Mouse (Mus musculus) gastrocnemius, adult 18-20 months (tissue): Measurements from ENCODE around the gene 4930507D05Rik. TPM values are rescaled to one million over a fixed set of nuclear protein-coding genes. Genes with fewer than 3 reads are reported as not detected.
"Not testable (repeated sequence)": the region's sequence is repeated elsewhere in the genome, so short reads cannot be mapped to it uniquely, and the experiment has no call there.

ENCODE experiments used
- DNase-seq: peaks from one replicate; pipeline ENCODE4 v3.0.0; 2021; ENCODE audit warnings: low spot score
- long read RNA-seq, 2 experiments: library from polyadenylated mRNA; stranded (forward); transcript quantifications; one replicate each; pipeline ENCODE4 v2.0.0; 2021
- total RNA-seq, 2 experiments: library from RNA; stranded (reverse); gene quantifications; 2 replicates each; pipeline ENCODE4 v1.2.3; 2021

The 4930507D05Rik gene
- total RNA-seq = not detected
- long read RNA-seq, experiment 1 = 0 reads
- long read RNA-seq, experiment 2 = 0 reads

DNA sequence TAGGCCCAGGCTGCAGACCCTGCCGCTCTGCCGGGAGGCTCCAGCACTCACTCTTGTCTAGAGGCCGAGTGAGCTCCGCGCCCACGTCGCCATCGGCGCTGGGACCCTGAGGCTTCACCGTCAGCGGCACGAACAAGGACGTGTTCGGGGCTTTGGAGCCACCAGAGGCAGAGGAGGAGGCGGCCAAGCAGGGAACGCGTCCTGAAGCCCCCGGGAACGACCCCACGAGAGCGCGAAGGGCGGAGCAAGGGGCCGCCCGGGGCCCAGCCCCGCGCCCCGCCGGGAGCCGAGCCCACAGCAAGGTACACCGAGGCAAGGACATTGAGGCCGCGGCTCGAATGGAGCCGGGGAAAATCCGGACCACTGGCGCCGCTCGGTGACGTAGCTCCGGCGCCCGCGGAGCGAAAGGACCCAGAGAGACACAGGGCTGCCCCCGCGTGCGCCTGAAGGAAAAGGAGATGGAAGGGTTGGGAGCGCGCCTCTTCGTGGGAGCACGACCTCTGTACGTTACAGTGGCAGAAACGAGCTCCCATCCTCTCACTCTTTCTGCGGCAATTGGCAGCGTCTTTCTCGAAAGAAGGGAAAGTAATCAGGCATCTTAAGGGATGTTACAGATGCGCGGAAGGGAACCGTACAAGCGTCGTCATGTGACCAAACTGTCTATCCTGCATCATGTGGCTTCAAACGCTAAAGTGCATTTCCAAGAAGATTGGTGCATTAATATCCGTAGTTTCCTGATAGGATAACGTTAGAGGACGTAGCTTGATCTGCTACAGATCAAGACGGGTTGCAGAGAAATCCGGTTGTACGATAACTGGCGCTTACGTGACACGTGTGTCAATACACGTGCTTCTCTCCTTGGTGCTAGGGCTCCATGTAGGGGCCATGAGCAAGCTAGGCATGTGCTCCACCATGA, at the start of gene 4930507D05Rik, which contains the start of gene Supv3l1:
Gene 4930507D05Rik (plus strand): TSS at position 126 of the 916 bp plus-strand sequence.
Gene Supv3l1 (minus strand): TSS at position 375 of the 916 bp plus-strand sequence.
- peak; percentile 92 for DNase-seq

DNA sequence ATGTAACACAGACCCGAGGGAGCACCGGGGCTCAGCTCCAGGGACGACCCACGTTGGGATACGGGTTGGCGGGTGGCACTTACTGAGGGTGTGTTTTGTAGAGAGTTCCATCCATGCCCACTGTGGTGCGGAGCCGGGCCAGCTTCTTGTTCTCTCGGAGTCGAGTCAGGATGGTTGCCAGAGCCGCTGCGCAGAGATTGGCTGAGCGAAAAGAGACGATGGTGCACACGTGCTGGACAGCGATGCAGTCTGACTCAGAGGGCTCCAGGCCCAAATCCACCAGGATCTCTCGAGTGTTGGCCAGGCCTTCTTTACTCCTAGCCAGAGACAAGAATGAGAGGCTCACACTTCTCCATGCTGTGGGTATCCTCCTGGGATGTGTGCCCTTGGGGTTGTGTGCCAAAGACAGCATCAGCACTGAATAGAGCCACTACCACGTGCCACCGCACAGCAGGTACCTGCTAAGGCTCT, 47.6 kb upstream of the 4930507D05Rik start:
- peak; percentile 20 for DNase-seq

DNA sequence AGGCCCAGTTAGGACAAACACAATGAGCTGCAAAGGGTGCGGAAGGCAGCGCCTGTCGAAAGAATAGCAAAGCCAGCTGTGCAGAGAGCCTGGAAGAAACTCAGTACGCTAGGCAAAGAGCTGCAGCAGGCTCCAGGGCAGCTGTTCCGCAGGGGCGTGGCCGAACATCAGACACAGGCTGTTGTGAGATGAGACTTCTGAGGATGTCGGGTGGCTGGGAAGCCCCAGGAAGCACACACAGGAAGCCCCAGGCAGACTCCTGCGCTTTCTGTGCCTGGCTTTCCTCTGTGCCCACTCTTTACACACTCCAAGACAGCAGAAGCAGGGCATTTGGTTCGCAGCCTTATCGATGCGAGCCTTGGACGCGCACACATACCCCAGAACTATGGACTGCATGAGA, 44.4 kb upstream of the 4930507D05Rik start:
- peak; percentile 19 for DNase-seq

DNA sequence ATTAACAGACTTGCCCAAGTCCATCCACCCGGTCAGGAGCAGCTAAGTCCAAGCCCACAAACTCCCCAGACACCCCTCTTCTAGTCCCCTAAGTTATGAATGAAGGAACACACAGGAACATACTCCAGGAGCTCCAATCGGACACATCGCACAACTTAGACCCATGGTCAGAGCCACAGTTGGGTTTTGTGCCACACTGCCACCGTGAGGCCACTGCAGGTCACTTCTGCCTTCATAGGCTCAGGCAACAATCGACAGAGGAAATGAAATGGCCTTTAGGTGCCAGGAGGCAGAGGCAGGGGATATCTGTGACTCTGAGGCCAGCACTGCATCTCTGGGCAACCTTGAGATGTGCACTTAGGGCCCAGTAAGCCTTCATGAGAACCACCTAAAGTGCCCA, 38.3 kb upstream of the 4930507D05Rik start:
- peak; percentile 53 for DNase-seq

DNA sequence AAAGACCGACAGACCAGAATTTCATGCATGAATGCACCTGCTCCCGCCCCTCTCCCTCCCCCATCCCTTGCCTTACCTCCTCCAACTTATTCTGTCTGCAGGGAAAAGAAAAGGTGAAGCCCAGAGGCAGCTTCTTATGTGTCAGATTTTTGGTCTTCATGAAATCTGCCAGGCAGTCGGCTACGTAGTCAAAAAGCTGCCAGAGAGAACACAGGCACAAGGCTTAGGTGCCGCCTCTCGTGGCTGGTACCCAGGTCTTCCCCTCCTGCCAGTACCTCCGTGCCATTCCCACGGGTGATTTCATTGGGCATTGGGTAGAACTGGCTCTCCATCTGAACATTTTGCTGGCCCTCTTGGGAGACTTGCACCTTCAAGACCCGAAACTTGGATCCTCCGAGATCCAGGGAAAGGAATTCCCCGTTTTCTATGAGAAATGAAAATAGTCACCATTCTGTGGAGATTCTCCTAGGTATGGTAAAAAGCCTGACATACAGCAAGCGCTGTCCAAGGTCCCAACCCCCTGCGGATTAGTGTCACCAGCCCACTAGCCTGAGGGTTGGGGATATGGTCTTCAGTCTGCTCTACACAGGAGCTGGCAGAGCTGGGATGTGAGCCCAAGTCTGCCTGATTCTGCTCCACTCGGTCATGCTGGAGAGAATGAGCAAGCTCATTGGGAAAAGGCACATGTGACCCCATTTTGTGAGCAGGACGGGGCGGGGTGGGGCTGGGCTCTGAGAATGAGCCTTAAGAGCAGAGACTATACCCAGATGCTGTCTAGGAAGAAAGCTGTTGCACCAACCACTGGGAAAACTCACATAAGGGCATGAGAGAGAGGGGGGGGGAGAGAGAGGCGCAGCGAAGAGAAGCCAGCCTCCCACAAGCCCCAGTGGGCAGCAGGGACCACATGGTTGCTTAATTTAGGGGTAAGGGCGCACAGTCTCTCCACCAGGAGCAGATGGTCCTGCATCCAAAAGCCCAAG, 37.6 kb upstream of the 4930507D05Rik start:
- DNase-seq = no peak

DNA sequence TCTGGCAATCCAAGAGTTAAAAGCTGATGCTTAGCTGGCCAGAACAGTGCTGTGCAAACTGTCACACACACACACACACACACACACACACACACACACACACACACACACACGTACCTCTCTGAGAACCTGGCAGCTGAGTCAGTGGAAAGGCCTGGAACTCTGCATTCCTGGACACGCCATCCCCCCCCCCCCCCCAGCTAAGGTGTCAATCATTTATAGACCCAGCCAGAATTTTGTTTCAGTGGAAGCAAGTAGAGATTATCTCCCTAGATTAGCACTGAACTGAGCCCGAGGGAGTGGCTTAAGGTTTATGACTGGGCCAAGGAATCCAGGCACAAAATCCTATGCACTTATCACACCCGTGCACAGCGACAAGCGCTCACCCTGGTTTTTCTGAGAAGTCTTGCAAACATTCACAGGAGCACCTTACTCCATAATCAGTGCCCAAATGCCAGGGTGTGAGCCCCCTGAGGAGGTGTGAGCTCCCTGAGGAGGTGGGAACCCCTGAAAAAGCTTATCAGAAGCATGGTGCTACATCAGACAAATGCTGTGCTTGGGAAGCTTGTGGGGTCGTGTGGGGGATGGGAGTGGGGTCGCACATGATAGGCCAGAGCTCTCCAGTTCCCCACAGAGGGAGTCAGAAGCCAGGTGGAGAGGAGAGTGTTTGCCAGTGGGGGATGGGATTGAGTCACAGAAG, 36.2 kb upstream of the 4930507D05Rik start:
- DNase-seq = no peak

DNA sequence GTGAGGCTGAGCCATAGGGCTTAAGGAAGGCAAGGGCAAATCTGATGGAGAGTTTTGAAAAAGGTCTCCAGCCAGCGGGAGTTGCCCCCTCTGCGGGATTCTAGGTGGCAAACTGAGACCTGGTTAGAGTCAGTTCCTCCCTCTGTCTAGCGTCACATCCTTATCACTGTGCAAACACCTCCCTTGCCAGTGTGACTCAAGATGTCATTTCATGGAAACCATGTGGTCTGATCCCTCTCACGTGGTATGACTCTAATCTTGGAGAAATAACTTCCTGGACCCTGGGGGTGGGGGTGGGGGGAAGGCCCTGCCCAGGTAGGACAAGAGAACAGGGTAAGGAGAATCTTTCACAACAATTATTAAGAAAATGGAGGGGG, 35.7 kb upstream of the 4930507D05Rik start:
- no peak for DNase-seq

DNA sequence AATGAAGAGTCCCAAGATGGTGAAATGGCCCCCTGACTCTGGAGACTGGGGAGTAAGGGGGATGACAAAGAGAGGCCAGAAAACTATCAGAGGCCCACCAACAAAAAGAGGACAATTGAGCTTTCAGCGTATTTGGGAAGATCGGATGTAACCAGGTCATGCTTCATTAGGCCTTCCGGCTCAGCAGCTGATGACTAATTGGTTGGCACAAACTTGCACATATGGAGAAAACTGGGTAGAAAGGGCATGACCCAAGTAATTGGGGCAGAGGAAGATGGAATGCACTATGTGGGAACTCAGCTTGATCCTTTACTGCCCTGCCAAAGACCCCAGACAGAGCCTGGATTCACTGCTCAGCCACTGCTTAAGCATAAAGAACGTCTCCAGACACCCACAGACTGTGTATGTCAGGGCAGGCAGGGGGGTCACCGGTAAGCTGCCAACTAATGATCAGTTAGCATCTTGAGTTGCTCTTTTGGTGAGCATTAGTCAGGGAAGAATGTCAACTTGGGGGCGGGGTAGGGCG, 30.4 kb upstream of the 4930507D05Rik start:
- no peak for DNase-seq

DNA sequence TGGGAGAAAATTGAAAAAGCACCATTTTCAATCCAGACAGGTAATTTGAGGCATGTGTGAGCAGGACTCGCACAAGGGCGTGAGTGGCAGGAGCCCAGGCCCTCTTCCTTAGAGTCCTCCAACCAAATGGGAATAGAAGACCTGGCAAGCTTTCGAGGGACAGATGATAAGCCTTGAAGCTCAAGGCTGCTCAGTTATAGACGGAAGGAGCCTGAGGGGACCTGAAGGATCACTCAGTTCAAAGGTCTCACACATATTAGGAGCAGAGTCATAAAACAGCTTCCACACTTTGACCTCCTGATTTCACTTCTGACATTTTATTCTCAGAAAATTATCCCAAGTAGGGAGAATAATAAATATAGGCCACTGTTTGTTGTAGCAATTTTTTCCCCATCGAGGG, 29.9 kb upstream of the 4930507D05Rik start:
- DNase-seq = no peak

DNA sequence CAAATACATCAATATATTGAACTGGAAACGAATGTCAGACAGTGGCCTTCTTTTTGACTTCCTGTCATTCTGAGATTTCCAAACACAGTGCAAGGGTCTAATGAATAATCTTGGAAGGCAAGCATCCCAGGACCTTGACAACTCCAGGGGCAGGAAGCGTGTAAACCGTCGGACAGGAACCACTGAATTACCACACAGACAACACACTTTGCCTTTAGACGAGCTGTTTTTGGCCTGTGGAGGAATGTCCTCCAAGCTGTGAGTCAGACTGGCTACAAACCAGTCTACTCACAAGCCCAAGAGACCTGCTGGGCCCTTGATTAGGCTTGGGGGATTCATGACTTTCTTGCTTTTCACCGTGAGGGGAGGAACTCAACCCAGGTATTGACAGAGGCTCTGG, 28.9 kb upstream of the 4930507D05Rik start:
- DNase-seq = no peak

DNA sequence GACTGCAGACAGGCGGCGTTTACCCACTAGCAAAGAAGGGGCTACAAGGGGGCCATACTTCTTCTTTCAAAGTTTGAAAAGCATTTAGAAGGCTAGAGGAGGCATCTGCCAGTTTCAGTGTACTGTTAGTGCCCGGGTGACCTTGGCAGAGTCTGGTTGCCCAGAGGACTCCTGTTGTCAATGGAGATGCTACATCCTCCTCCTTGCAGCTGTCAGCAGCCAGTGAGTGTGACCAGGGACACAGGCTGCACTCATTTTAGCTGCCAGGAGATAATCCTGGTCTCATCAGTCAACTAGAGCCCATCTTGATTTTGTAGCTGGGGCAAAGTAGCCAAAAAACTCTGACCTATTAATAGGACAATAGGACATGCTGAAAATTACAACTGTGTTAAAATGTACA, 28.2 kb upstream of the 4930507D05Rik start:
- no peak for DNase-seq

DNA sequence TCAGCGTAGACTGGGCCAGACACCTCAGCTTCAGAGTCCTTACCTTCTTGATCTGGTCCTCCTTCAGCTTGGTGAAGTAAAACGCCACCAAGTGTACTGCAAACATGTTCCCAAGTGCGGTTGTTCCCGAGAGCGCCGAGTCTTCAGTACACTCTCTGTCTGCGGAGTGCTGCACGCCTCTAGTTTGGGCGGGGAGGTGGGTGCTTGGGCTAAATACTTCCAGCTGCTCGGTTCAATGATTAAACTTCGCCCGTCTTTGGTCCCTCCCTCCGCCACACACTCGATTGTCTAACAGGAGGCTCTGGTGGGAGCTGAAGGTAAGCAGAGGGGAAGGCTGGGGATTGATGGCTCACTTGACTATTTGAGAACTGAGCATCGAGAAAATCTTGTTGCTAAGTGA, 27.0 kb upstream of the 4930507D05Rik start, which contains the start of gene Hkdc1:
Gene Hkdc1 (minus strand): TSS at position 237 of the 400 bp plus-strand sequence.
- DNase-seq = no peak

DNA sequence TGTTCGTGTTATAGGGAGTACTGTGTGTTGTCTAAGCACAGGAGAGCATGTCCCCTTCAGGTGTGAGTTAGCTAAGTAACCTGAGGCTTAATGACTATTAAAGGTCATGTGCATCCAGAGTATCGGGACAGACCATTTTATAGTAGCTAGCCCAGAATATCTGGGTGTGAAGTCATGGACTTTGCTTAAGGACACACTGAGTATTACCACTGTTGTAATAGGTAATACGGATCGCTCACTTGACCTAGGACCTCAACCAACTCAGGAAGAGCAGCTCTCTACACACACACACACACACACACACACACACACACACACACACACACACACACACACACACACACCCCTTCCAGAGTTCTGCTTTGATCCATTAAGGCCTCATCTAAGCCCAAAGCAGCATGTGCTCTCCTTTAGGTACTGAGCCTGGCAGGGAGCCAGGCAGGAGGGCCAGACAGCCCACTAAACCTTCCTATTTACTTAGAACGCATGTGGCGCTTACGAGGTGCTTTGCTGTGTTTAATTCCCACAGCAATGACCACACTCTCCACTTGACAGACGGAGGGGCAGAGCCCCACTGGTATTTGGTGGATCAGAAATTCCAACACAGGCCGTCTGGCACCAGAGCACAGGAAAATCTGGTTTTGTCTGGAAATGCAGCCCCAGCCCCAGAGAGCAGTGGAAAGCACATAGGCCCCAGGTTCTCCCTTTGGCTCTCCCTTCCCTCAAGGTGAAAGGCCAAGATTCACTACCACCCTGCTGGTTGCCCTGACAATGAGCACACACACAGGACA, 24.0 kb upstream of the 4930507D05Rik start:
- no peak for DNase-seq

DNA sequence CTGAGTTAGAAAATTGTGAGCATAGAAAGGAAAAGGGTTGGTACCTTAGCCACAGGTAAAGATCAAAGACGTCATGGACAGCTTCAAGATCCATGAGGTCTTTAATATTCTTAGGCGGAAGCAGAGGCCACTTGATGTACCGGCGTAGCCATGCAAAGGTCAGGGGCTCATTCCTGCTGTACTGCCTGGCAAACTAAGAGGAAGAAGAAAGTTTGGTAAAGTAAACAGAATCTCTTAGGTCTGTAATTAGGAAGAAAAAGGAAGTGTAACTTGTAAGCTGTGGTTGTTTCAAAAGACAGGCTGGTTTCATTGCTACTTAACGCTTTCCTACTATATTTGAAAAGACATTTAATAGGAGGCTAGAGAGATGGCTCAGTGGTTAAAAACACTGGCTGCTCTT, 18.9 kb upstream of the 4930507D05Rik start:
- no peak for DNase-seq

DNA sequence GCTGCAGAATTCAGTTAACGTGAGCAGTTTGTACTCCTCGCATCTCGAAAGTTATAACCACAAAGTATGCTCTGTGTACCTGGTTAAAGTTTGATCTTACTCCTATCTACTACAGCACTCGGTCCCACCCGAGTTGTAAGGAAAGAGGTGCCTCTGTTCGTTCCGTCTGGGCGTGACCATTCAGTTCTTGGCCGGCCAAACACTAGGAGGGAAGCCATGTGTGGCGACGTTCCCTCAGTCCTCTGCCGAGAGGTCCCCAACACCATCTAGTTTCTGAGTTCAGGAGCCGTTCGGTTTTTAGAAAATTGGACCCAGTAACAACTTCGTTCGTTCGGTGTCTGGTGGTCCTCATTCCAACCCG, 971 bp downstream of the 4930507D05Rik start:
- no peak for DNase-seq

DNA sequence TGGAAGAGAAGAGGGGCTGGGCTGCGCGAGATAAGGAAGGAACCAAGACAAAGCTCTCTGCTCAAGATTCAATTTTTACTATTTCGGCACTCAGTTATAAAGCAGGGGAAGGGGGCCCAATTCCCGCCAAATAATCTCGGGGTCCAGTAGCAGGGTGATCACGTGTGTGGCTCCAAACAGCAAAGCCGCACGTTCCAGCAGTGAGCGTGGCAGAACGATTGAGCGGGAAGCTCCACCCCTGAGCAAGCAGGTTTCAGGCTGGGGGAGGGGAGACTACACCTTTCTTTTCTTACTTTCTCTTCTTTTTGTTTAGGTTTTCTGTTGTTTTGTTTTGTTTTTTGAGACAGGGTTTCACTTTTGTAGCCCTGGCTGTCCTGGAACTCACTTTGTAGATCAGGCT, 2.7 kb downstream of the 4930507D05Rik start:
- DNase-seq = not testable (repeated sequence)

DNA sequence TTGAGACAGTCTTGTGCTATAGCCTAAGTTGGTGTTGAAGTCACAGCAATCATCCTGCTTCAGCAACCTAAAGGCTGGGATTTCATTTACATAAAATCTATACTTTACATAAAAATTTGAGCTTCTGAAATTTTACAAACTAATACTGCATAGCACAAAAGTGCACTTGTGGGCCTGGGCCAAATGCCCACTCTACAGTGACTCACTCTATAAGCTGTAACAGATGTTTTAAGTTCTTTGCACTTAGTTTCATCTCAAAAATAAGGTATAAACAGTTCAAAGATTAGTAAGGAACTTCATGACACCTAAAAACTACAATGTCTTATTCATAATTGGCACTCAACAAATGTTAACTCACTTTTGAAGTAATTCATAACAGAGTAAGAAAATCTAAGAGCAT, 12.0 kb downstream of the 4930507D05Rik start:
- DNase-seq = no peak

DNA sequence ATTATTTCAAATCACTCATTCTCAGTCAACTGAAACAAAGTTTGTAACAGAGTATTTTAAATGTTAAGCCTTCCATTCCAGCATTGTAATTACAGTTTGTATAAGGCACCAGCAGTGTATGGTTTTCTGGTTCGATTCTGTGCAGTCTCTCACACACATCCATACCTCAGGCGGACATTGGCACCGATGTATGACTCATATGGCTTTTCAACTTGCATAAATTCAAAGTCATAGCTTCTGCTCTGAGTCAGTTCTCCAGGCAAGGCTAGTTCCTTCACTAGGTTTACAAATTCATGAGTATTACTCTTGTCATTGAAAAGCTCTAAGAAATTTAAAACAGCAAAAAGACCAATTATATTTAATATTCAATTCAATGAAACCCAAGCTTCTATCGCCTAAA, 20.4 kb downstream of the 4930507D05Rik start:
- DNase-seq = no peak

DNA sequence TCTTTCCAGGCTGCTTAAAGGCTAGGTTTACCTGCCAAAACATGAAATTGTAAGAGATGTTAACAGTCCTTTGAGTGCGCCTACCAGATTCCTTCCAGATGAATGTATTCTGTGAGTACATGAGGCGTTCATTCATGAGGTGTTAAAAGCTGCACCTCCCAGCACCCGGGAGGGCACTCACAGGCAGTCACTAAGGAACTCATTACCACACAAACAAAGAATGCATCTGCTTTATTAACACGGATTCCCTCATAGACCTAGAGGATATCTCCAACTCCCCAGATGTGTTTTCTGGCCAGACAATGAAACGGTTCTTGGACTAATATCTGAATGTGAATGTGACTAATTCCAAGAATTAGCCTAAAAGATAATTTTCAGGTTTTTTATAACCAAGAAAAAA, 21.8 kb downstream of the 4930507D05Rik start:
- DNase-seq = no peak

DNA sequence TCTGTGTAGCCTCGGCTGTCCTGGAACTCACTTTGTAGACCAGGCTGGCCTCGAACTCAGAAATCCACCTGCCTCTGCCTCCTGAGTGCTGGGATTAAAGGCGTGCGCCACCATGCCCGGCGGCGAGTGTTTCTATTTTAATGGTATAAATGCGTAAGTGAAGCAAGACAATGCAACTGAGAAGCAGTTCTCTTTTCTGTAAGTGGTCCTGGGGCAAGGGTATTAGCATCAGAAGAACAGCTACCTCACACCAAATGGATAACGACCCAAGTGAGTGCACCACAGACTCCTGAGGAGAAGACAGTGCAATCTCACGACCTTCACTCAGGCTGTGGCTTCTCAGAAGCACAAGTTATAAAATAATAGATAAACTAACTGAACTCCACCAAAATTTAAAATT, 25.7 kb downstream of the 4930507D05Rik start:
- DNase-seq = no peak
